Comparison of ENCODE assay signal across 15 mouse cellular contexts in the genomic region with DNA sequence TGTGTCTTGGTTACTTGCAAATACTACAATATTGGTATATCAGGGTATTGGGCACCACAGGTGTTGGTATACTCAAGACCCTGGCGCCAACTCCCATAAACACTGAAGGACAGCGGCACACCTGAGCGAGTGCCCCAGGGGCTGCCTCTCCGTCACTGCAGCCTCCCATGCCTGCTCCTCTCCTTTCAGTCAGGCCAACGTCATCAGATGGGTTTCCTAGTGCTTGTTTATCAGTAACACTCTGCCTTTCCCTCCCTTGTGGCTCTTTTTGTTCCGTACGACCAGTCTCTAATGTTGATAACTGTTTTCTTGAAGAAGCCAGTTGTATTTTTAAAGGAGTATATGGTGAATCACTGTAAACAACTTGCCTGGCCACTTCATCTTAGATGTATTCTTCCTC.
DNase-seq lines count a peak whose midpoint lies in the region; ATAC-seq and TF ChIP-seq lines count a peak whose summit lies in the region.
"Had no signal": no experiment of that assay in that cellular context is flagged by ENCODE, and none has a peak within 500 bp of the region (broad histone marks: within the 10 kb centered on the region; RNA-seq: fewer than 3 reads in every experiment).

No protein-coding gene starts in this region.

- peak; percentile 63 for DNase-seq in MEL (ENCODE audit: low read depth, low spot score)
- DNase-seq in liver, embryonic 13.5 days: peak; percentile 15
- no peak for DNase-seq in liver, postnatal 0 days
- no peak for DNase-seq in adrenal gland, adult 2 months
- DNase-seq in kidney, postnatal 10 days: no peak
- DNase-seq: adrenal gland, postnatal 25 days; cerebellum, adult 18-20 months; cerebellum, adult 9-11 months; gastrocnemius, postnatal 36 days; heart, adult 11 months had no signal

- 0 out of 2 replicates have a peak overlapping the region, but pooled peaks have one; percentile 27 for H3K9ac ChIP-seq in MEL (ENCODE audit: control insufficient read depth, low read depth, low read length, poor library complexity, severe bottlenecking)
- no peak overlapping the region for H3K9ac ChIP-seq in liver, embryonic 13.5 days
- no peak overlapping the region for H3K9ac ChIP-seq in liver, postnatal 0 days (replicated peaks)
- H3K9ac ChIP-seq: heart, embryonic 13.5 days; hindbrain, embryonic 13.5 days had no signal

- TF ChIP-seq POLR2A in MEL (IDR thresholded peaks at IDR 0.05; ENCODE audit: control insufficient read depth in 1 of 2, insufficient read depth in 1 of 2, low read depth in 1 of 2, low read length in 2 of 2, poor library complexity in 1 of 2): no peak

- peak; percentile 52; the same call in 1 of the 2 replicates for ATAC-seq in liver, embryonic 13.5 days (ENCODE audit: low read depth)
- ATAC-seq in liver, postnatal 0 days: no peak
- ATAC-seq in activated CD4-positive, CD25-positive, alpha-beta regulatory T cell, adult 4 months: no peak
- ATAC-seq: forebrain, embryonic 14.5 days had no signal

- TF ChIP-seq CTCF in MEL (IDR thresholded peaks at IDR 0.05 in 2 of 3, conservative IDR thresholded peaks at IDR 0.05 in 1 of 3; ENCODE audit: control insufficient read depth in 1 of 3, insufficient read depth in 1 of 3, low read depth in 2 of 3, low read length in 3 of 3, poor library complexity in 1 of 3, severe bottlenecking in 1 of 3): no peak
- no peak for TF ChIP-seq CTCF in liver, postnatal 0 days (IDR thresholded peaks at IDR 0.05; ENCODE audit: low read depth)

- TF ChIP-seq RAD21 in MEL (IDR thresholded peaks at IDR 0.05; ENCODE audit: low read depth, low read length): no peak

- TF ChIP-seq EP300 in MEL (IDR thresholded peaks at IDR 0.05; ENCODE audit: low read depth in 1 of 2, low read length in 2 of 2): peak; percentile 22 to 39; a peak in 2 of 4 replicates
- TF ChIP-seq EP300 in liver, postnatal 0 days (IDR thresholded peaks at IDR 0.05; ENCODE audit: low read depth): peak; percentile 57

- H3K27me3 ChIP-seq in MEL (ENCODE audit: control insufficient read depth in 1 of 2, insufficient read depth in 2 of 2, low read length in 2 of 2): no peaks in the 10 kb centered on the region
- H3K27me3 ChIP-seq in liver, embryonic 13.5 days: no peaks in the 10 kb centered on the region
- no peaks in the 10 kb centered on the region for H3K27me3 ChIP-seq in liver, postnatal 0 days (ENCODE audit: insufficient read depth, low read length)
- H3K27me3 ChIP-seq: heart, embryonic 13.5 days; hindbrain, embryonic 13.5 days had no signal

- no peaks in the 10 kb centered on the region for H3K9me3 ChIP-seq in MEL (replicated peaks; ENCODE audit: insufficient read depth, low read length)
- no peaks in the 10 kb centered on the region for H3K9me3 ChIP-seq in liver, embryonic 13.5 days (replicated peaks)
- H3K9me3 ChIP-seq in liver, postnatal 0 days (ENCODE audit: low read length): no peaks in the 10 kb centered on the region
- H3K9me3 ChIP-seq: embryonic facial prominence, embryonic 10.5 days; heart, embryonic 13.5 days; hindbrain, embryonic 13.5 days had no signal

- peaks cover 24 to 48% of the 10 kb centered on the region in 2 experiments for H3K4me1 ChIP-seq in MEL (ENCODE audit: control insufficient read depth in 1 of 2, insufficient read depth in 2 of 2, low read length in 2 of 2)
- peaks cover 52% of the 10 kb centered on the region for H3K4me1 ChIP-seq in liver, embryonic 13.5 days (replicated peaks)
- H3K4me1 ChIP-seq in liver, postnatal 0 days (ENCODE audit: insufficient read depth): no peaks in the 10 kb centered on the region
- H3K4me1 ChIP-seq: heart, embryonic 13.5 days had no signal

- H3K4me3 ChIP-seq in MEL (ENCODE audit: control insufficient read depth in 1 of 2, insufficient read depth in 1 of 2, low read depth in 2 of 2, low read length in 2 of 2): peak overlapping the region; percentile 6 to 11; a peak in 2 of 4 replicates
- H3K4me3 ChIP-seq in liver, embryonic 13.5 days (replicated peaks): no peak overlapping the region
- H3K4me3 ChIP-seq in liver, postnatal 0 days (ENCODE audit: low read depth, low read length): no peak overlapping the region
- H3K4me3 ChIP-seq: embryonic facial prominence, embryonic 10.5 days; heart, embryonic 13.5 days; hindbrain, embryonic 13.5 days had no signal

- no peaks in the 10 kb centered on the region for H3K79me2 ChIP-seq in MEL (ENCODE audit: control insufficient read depth, insufficient read depth, low read length, poor library complexity)

- WGBS in liver, embryonic 13.5 days (ENCODE audit: insufficient replicate concordance): 39% methylated on average over 7 of the region's 7 CpGs
- WGBS in liver, postnatal 0 days (ENCODE audit: insufficient replicate concordance): 62% methylated on average over 7 of the region's 7 CpGs

- no peak overlapping the region for H3K4me2 ChIP-seq in liver, embryonic 13.5 days
- no peak overlapping the region for H3K4me2 ChIP-seq in liver, postnatal 0 days (ENCODE audit: low read depth, low read length)
- H3K4me2 ChIP-seq: heart, embryonic 13.5 days; hindbrain, embryonic 13.5 days had no signal

- H3K27ac ChIP-seq in MEL (ENCODE audit: control insufficient read depth, low read depth, low read length): peak overlapping the region; percentile 59
- H3K27ac ChIP-seq in liver, embryonic 13.5 days: no peak overlapping the region
- no peak overlapping the region for H3K27ac ChIP-seq in liver, postnatal 0 days (ENCODE audit: low read depth)
- H3K27ac ChIP-seq: embryonic facial prominence, embryonic 10.5 days; heart, embryonic 13.5 days; hindbrain, embryonic 13.5 days had no signal

- H3K36me3 ChIP-seq in MEL (ENCODE audit: control insufficient read depth in 1 of 2, insufficient read depth in 2 of 2, low read length in 2 of 2): peaks cover 0 to 46% of the 10 kb centered on the region in 2 experiments; a peak in 2 of 4 replicates
- H3K36me3 ChIP-seq in liver, embryonic 13.5 days: no peaks in the 10 kb centered on the region
- no peaks in the 10 kb centered on the region for H3K36me3 ChIP-seq in liver, postnatal 0 days (replicated peaks; ENCODE audit: insufficient read depth, low read length)
- H3K36me3 ChIP-seq: embryonic facial prominence, embryonic 10.5 days; heart, embryonic 13.5 days; hindbrain, embryonic 13.5 days had no signal

TF ChIP-seq in MEL, 35 proteins besides CTCF, POLR2A, EP300 and RAD21:
- TF ChIP-seq ETS1 (IDR thresholded peaks at IDR 0.05; ENCODE audit: low read depth, low read length) (peak; percentile 50), TBP (IDR thresholded peaks at IDR 0.05; ENCODE audit: low read depth, low read length) (no peak)

Comparison
In these comparisons a context has a peak if more than half of its experiments do, and no peak if none do; other contexts are left out.
1. DNase-seq: peak in MEL (single experiment) and liver, embryonic 13.5 days (single experiment); none in liver, postnatal 0 days (single experiment), adrenal gland, adult 2 months (single experiment) and kidney, postnatal 10 days (single experiment).
2. H3K4me3 ChIP-seq: peak in MEL (2 of 2); none in liver, embryonic 13.5 days (single experiment) and liver, postnatal 0 days (single experiment).